Mouse (Mus musculus) megakaryocyte progenitor cell, adult 5-6 weeks (primary cell): Measurements from ENCODE around the gene Rpl9-ps1. TPM values are rescaled to one million over a fixed set of nuclear protein-coding genes. Genes with fewer than 3 reads are reported as not detected.

ENCODE experiments used
- ATAC-seq: replicated peaks from 2 replicates; pipeline ENCODE4 v1.8.0; 2016; ENCODE audit warnings: mild to moderate bottlenecking, moderate TSS enrichment, inconsistent platforms; ENCODE audit not compliant: poor library complexity
- total RNA-seq, 2 experiments: library from RNA; stranded (forward) in 1 of 2; stranded (reverse) in 1 of 2; fragments of 157-497, 149-512 nt in 1 of 2; fragments of 200-1000 nt in 1 of 2; gene quantifications; 2 replicates each; pipeline versions ENCODE4 v1.2.3 to v1.2.4; 2015 to 2017

Rpl9-ps1 gene
- total RNA-seq, 2 experiments from 2014 or later = 0.44 TPM; not detected in 1

GRCm38 (mm10) chr11:83628808-83629207 lies 16.6 kb downstream of the Rpl9-ps1 start:
- ATAC-seq = peak; percentile 20; the same call in 1 of the 2 replicates

- no peak for ATAC-seq
These were observed 21.8 kb downstream of the Rpl9-ps1 start for GRCm38 (mm10) chr11:83623586-83623985.

- ATAC-seq = peak; percentile 79
These were observed 26.4 kb downstream of the Rpl9-ps1 start for GRCm38 (mm10) chr11:83619037-83619436.

GRCm38 (mm10) chr11:83618238-83618637 lies 27.2 kb downstream of the Rpl9-ps1 start:
- ATAC-seq = peak; percentile 64

GRCm38 (mm10) chr11:83616586-83616985 lies 28.8 kb downstream of the Rpl9-ps1 start:
- peak; percentile 61 for ATAC-seq

GRCm38 (mm10) chr11:83610900-83611299 lies 34.5 kb downstream of the Rpl9-ps1 start:
- 0 out of 2 replicates have a peak, but pooled peaks have one; percentile 34 for ATAC-seq

- no peak for ATAC-seq
These were observed 39.0 kb downstream of the Rpl9-ps1 start for GRCm38 (mm10) chr11:83606396-83606795.

GRCm38 (mm10) chr11:83605535-83605934 lies 39.9 kb downstream of the Rpl9-ps1 start:
- ATAC-seq = peak; percentile 79

GRCm38 (mm10) chr11:83604698-83605097 lies 40.7 kb downstream of the Rpl9-ps1 start:
- ATAC-seq = peak; percentile 56; the same call in 1 of the 2 replicates

- ATAC-seq = no peak
These were observed 42.0 kb downstream of the Rpl9-ps1 start for GRCm38 (mm10) chr11:83603399-83603798.

- 0 out of 2 replicates have a peak, but pooled peaks have one; percentile 23 for ATAC-seq
These were observed 44.8 kb downstream of the Rpl9-ps1 start for GRCm38 (mm10) chr11:83600576-83600975.

- ATAC-seq = no peak
These were observed 46.4 kb downstream of the Rpl9-ps1 start for GRCm38 (mm10) chr11:83598991-83599390.

GRCm38 (mm10) chr11:83598207-83598837 lies 47.1 kb downstream of the Rpl9-ps1 start:
- ATAC-seq = peak; percentile 69

- ATAC-seq = no peak
These were observed 47.6 kb downstream of the Rpl9-ps1 start for GRCm38 (mm10) chr11:83597796-83598195.

GRCm38 (mm10) chr11:83595669-83596455 lies 49.6 kb downstream of the Rpl9-ps1 start:
- ATAC-seq = peak; percentile 59; the same call in 1 of the 2 replicates

Other genes starting within 250 kb of the Rpl9-ps1 start
- not detected in 2 replicates for gene Rasl10b, start 236.5 kb downstream of the Rpl9-ps1 start, total RNA-seq (2015)
- gene Rasl10b, start 236.5 kb downstream of the Rpl9-ps1 start, total RNA-seq (2017) = 0.14 TPM in 1 of 2 replicates, not detected in the other
- 0.15 and 0.30 TPM in 2 replicates for gene Gas2l2, start 216.2 kb downstream of the Rpl9-ps1 start, total RNA-seq (2015)
- gene Gas2l2, start 216.2 kb downstream of the Rpl9-ps1 start, total RNA-seq (2017) = 0.20 and 0.21 TPM in 2 replicates
- gene 1700020L24Rik, start 207.9 kb downstream of the Rpl9-ps1 start, total RNA-seq (2015) = 30.8 and 38.7 TPM in 2 replicates
- 77.0 and 80.6 TPM in 2 replicates for gene 1700020L24Rik, start 207.9 kb downstream of the Rpl9-ps1 start, total RNA-seq (2017)
- gene Mmp28, start 182.6 kb downstream of the Rpl9-ps1 start, total RNA-seq (2015) = 4.7 and 7.2 TPM in 2 replicates
- 3.4 and 5.0 TPM in 2 replicates for gene Mmp28, start 182.6 kb downstream of the Rpl9-ps1 start, total RNA-seq (2017)
- gene Taf15, start 172.5 kb downstream of the Rpl9-ps1 start, total RNA-seq (2015) = 68.8 and 73.2 TPM in 2 replicates
- gene Taf15, start 172.5 kb downstream of the Rpl9-ps1 start, total RNA-seq (2017) = 25.2 and 49.7 TPM in 2 replicates
- gene Heatr9, start 123.4 kb downstream of the Rpl9-ps1 start, total RNA-seq (2015) = not detected in 2 replicates
- not detected in 2 replicates for gene Heatr9, start 123.4 kb downstream of the Rpl9-ps1 start, total RNA-seq (2017)
- gene Ccl5, start 115.1 kb downstream of the Rpl9-ps1 start, total RNA-seq (2015) = 1.1 and 4.7 TPM in 2 replicates
- gene Ccl5, start 115.1 kb downstream of the Rpl9-ps1 start, total RNA-seq (2017) = 0.92 and 3.2 TPM in 2 replicates
- 149 and 197 TPM in 2 replicates for gene Ccl9, start 67.0 kb downstream of the Rpl9-ps1 start, total RNA-seq (2015)
- gene Ccl9, start 67.0 kb downstream of the Rpl9-ps1 start, total RNA-seq (2017) = 97.7 and 108 TPM in 2 replicates
- gene Ccl6, start 52.5 kb downstream of the Rpl9-ps1 start, total RNA-seq (2015) = 13.6 and 25.2 TPM in 2 replicates
- gene Ccl6, start 52.5 kb downstream of the Rpl9-ps1 start, total RNA-seq (2017) = 13.3 and 15.1 TPM in 2 replicates
- gene Ccl3, start 3.7 kb upstream of the Rpl9-ps1 start, total RNA-seq (2015) = 99.8 and 229 TPM in 2 replicates
- gene Ccl3, start 3.7 kb upstream of the Rpl9-ps1 start, total RNA-seq (2017) = 37.9 and 120 TPM in 2 replicates
- gene Ccl4, start 17.0 kb upstream of the Rpl9-ps1 start, total RNA-seq (2015) = 19.6 and 29.1 TPM in 2 replicates
- 16.7 and 37.1 TPM in 2 replicates for gene Ccl4, start 17.0 kb upstream of the Rpl9-ps1 start, total RNA-seq (2017)
- 3.0 and 6.0 TPM in 2 replicates for gene Wfdc17, start 58.4 kb upstream of the Rpl9-ps1 start, total RNA-seq (2015)
- 1.7 TPM in 1 of 2 replicates, not detected in the other for gene Wfdc17, start 58.4 kb upstream of the Rpl9-ps1 start, total RNA-seq (2017)
- gene Wfdc18, start 63.4 kb upstream of the Rpl9-ps1 start, total RNA-seq (2015) = not detected in 2 replicates
- gene Wfdc18, start 63.4 kb upstream of the Rpl9-ps1 start, total RNA-seq (2017) = not detected in 2 replicates
- 110 and 215 TPM in 2 replicates for gene Wfdc21, start 101.3 kb upstream of the Rpl9-ps1 start, total RNA-seq (2015)
- 88.5 and 189 TPM in 2 replicates for gene Wfdc21, start 101.3 kb upstream of the Rpl9-ps1 start, total RNA-seq (2017)
- gene Heatr6, start 108.1 kb upstream of the Rpl9-ps1 start, total RNA-seq (2015) = 15.6 and 17.5 TPM in 2 replicates
- gene Heatr6, start 108.1 kb upstream of the Rpl9-ps1 start, total RNA-seq (2017) = 13.7 and 16.2 TPM in 2 replicates
- not detected in 2 replicates for gene Hnf1b, start 204.4 kb upstream of the Rpl9-ps1 start, total RNA-seq (2015)
- gene Hnf1b, start 204.4 kb upstream of the Rpl9-ps1 start, total RNA-seq (2017) = not detected in 2 replicates